Mouse (Mus musculus): Measurements from ENCODE around the gene Tox2. TPM values are rescaled to one million over a fixed set of nuclear protein-coding genes. Genes with fewer than 3 reads are reported as not detected.

Gene Tox2
- total RNA-seq, 1 experiment from 2014 or later = not detected

GRCm38 (mm10) chr2:163355666-163356065 is 152.7 kb downstream of the Tox2 start:
- no peak for ATAC-seq (replicated peaks; ENCODE audit: low read depth, poor library complexity, severe bottlenecking)

GRCm38 (mm10) chr2:163356113-163356840 is 153.4 kb downstream of the Tox2 start:
- 0 out of 2 replicates have a peak, but pooled peaks have one; percentile 29 for ATAC-seq (replicated peaks; ENCODE audit: low read depth, poor library complexity, severe bottlenecking)

- ATAC-seq (replicated peaks; ENCODE audit: low read depth, poor library complexity, severe bottlenecking) = no peak
Measured at GRCm38 (mm10) chr2:163358662-163359061, 155.7 kb downstream of the Tox2 start.

GRCm38 (mm10) chr2:163359253-163359652 is 156.3 kb downstream of the Tox2 start:
- ATAC-seq (replicated peaks; ENCODE audit: low read depth, poor library complexity, severe bottlenecking) = no peak

GRCm38 (mm10) chr2:163360858-163361623 is 158.1 kb downstream of the Tox2 start:
- no peak for ATAC-seq (replicated peaks; ENCODE audit: low read depth, poor library complexity, severe bottlenecking)

GRCm38 (mm10) chr2:163362940-163363921 is 160.3 kb downstream of the Tox2 start:
- no peak for ATAC-seq (replicated peaks; ENCODE audit: low read depth, poor library complexity, severe bottlenecking)

- no peak for ATAC-seq (replicated peaks; ENCODE audit: low read depth, poor library complexity, severe bottlenecking)
Measured at GRCm38 (mm10) chr2:163364785-163365541, 162.0 kb downstream of the Tox2 start.

- ATAC-seq (replicated peaks; ENCODE audit: low read depth, poor library complexity, severe bottlenecking) = no peak
Measured at GRCm38 (mm10) chr2:163370175-163370574, 167.2 kb downstream of the Tox2 start.

- ATAC-seq (replicated peaks; ENCODE audit: low read depth, poor library complexity, severe bottlenecking) = no peak
Measured at GRCm38 (mm10) chr2:163372627-163373026, 169.7 kb downstream of the Tox2 start.

Other genes starting within 250 kb of the Tox2 start
- 1.1 TPM in 1 of 2 replicates, not detected in the other for gene Sgk2, start 215.8 kb upstream of the Tox2 start, total RNA-seq (2017)
- 24.3 and 29.8 TPM in 2 replicates for gene Ift52, start 185.8 kb upstream of the Tox2 start, total RNA-seq (2017)
- 18.8 and 25.9 TPM in 2 replicates for gene Mybl2, start 148.4 kb upstream of the Tox2 start, total RNA-seq (2017)
- gene Gtsf1l, start 115.3 kb upstream of the Tox2 start, total RNA-seq (2017) = not detected in 2 replicates
- gene Jph2, start 194.9 kb downstream of the Tox2 start, total RNA-seq (2017) = not detected in 2 replicates
- 95.2 and 99.9 TPM in 2 replicates for gene Oser1, start 221.6 kb downstream of the Tox2 start, total RNA-seq (2017)
- 0.73 TPM in 1 of 2 replicates, not detected in the other for gene Gdap1l1, start 235.4 kb downstream of the Tox2 start, total RNA-seq (2017)